Mouse (Mus musculus) intestine, embryonic 15.5 days (tissue): Measurements from ENCODE around the gene Ttc16. TPM values are rescaled to one million over a fixed set of nuclear protein-coding genes. Genes with fewer than 3 reads are reported as not detected.
A peak's percentile ranks its signal among the peaks of the same experiment; 100 is the strongest.

ENCODE experiments used
- ATAC-seq: fragments of 200-750 bp; cut with Nextera tagmentation; 2 replicates; pipeline ENCODE4 v1.8.0; 2017; ENCODE audit warnings: moderate TSS enrichment, moderate library complexity
- H3K27ac ChIP-seq: fragments of 300-500 bp; sonication (generic); 2 replicates; pipeline ENCODE4 v1.5.1; 2015; ENCODE audit warnings: mild to moderate bottlenecking, inconsistent platforms
- H3K27me3 ChIP-seq: fragments of 300-500 bp; sonication (generic); replicated peaks from 2 replicates; pipeline ENCODE4 v1.6.1; 2015; ENCODE audit warnings: inconsistent platforms
- H3K36me3 ChIP-seq: fragments of 300-500 bp; sonication (generic); 2 replicates; pipeline ENCODE4 v1.6.1; 2015; ENCODE audit warnings: inconsistent platforms
- H3K4me1 ChIP-seq: fragments of 300-500 bp; sonication (generic); replicated peaks from 2 replicates; pipeline ENCODE4 v1.6.1; 2015; ENCODE audit warnings: inconsistent platforms
- H3K4me2 ChIP-seq: fragments of 300-500 bp; sonication (generic); replicated peaks from 2 replicates; pipeline ENCODE4 v1.6.1; 2015; ENCODE audit warnings: mild to moderate bottlenecking, inconsistent platforms
- H3K4me3 ChIP-seq: fragments of 300-500 bp; sonication (generic); replicated peaks from 2 replicates; pipeline ENCODE4 v1.5.1; 2015; ENCODE audit warnings: inconsistent platforms
- H3K9ac ChIP-seq: fragments of 300-500 bp; sonication (generic); 2 replicates; pipeline ENCODE4 v1.6.1; 2015; ENCODE audit warnings: inconsistent platforms
- H3K9me3 ChIP-seq: fragments of 300-500 bp; sonication (generic); 2 replicates; pipeline ENCODE4 v1.6.1; 2016; ENCODE audit warnings: inconsistent platforms
- WGBS: fragments of 180-500 bp; shearing (Covaris S2); methylation state at CpG from one replicate; pipeline ENCODE4 v1.1.7; 2015; 5-methylcytosine and 5-hydroxymethylcytosine counted together
- microRNA counts: library from miRNA; unstranded; fragments of <30 nt; microRNA quantifications from one replicate; lab custom pipeline; 2016
- polyA plus RNA-seq: library from polyadenylated mRNA; unstranded; fragments of >200 nt; fragmentation: Nextera tagmentation; extraction: Ambion mirVana; gene quantifications from 2 replicates; pipeline ENCODE4 v1.2.1, GENCODE M21; 2015

Gene Ttc16
- polyA plus RNA-seq, 1 experiment from 2014 or later = 0.29 TPM

DNA sequence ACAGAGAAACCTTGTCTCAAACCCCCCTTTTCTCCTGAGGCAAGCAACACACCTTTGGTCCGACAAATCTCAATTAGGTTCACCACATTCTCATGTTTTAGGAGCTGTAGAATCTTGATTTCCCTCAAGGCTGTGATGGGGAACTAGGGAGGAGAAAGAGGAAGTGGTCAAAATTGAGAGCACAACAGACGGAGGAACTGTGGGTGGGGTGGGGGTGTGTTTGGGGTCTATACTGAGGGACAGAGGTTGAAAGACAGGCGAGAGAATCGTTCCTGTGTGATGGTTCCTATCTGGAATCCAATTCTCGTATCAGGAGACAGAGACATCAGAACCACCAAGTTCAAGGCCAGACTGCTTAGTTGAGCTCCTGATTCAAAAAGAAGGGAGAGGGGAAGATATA, 65.0 kb downstream of the Ttc16 start:
- Histone ChIP-seq H3K9me3 (no peaks in the 10 kb centered on the region), H3K27me3 (no peaks in the 10 kb centered on the region), H3K4me2 (no peak overlapping the region), H3K4me3 (no peak overlapping the region), H3K4me1 (peaks cover 29% of the 10 kb centered on the region), H3K27ac (no peak overlapping the region), H3K9ac (no peak overlapping the region), H3K36me3 (peaks cover 31% of the 10 kb centered on the region)
- WGBS = 79% methylated on average over 5 of the region's 5 CpGs
- ATAC-seq = no peak

DNA sequence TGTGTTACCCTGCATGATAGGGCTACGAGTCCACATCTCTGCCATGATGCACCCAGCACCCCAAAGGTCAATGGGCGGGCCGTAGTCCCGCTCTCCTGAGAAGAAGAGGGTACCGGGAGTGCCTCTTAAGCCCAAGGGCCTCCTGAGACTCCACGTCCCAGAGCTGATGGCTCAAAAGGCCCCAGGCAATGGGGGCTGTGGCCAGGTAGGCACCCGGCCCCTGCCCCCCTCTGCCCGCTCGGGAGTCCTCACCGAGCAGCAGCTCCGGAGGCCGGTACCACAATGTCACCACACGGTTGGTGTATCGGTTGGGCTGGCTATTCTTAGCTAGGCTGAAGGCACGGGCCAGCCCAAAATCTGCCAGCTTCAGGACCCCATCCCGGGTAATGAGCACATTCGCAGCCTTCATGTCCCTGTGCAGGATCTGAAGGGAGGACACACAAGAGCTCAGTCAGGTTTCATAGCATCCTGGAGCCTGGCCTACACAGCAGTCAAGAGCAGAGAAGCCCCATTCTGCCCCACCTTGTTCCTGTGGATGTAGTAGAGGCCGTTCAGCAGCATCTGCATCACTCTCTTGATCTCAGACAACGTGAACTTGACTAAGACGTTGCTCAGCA, 65.8 kb downstream of the Ttc16 start:
- Histone ChIP-seq H3K27me3 (no peaks in the 10 kb centered on the region), H3K9me3 (no peaks in the 10 kb centered on the region), H3K4me2 (no peak overlapping the region), H3K4me1 (peaks cover 23% of the 10 kb centered on the region), H3K36me3 (peaks cover 36% of the 10 kb centered on the region), H3K27ac (no peak overlapping the region), H3K4me3 (no peak overlapping the region), H3K9ac (no peak overlapping the region)
- no peak for ATAC-seq
- 92% methylated on average over 20 of the region's 20 CpGs for WGBS

DNA sequence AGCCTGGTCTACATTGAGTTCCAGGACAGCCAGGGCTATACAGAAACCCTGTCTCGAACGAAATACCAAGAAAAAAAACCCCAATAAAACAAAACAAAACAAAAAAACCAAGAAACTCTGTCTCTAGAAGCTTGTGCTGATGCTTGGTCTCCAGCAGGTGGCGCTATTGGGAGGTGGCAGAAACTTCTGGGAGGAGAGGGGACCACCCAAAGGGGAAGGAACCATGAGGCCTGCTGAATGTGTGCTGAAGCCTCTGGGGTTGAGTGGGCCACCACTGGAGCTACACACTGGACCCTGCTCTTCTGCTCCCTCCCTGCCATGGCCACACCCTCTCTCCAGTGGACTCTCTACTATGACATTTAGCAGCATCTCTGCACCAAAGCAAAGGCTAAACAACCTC, 66.8 kb downstream of the Ttc16 start:
- Histone ChIP-seq H3K4me3 (no peak overlapping the region), H3K27me3 (no peaks in the 10 kb centered on the region), H3K36me3 (peaks cover 42% of the 10 kb centered on the region), H3K9ac (no peak overlapping the region), H3K9me3 (no peaks in the 10 kb centered on the region), H3K4me1 (peaks cover 18% of the 10 kb centered on the region), H3K27ac (no peak overlapping the region), H3K4me2 (no peak overlapping the region)
- no peak for ATAC-seq
- whole genome bisulfite sequencing = 42% methylated on average over 3 of the region's 3 CpGs

MicroRNA genes within 50 kb of the gene (microRNA counts, 519-probe panel; counts per million panel counts)
- 1,624 counts per million, percentile 35 among the panel's probes with 10 or more counts for microRNA mmu-miR-2861 (lab: Ali Mortazavi, UCI)

Other genes with a start within 250 kb of the Ttc16 start
- 9.7 and 9.8 TPM in 2 replicates for gene Fam102a, start 240.3 kb downstream of the Ttc16 start, polyA plus RNA-seq
- gene Dpm2, start 204.8 kb downstream of the Ttc16 start, polyA plus RNA-seq = 115 and 121 TPM in 2 replicates
- 0.56 and 0.69 TPM in 2 replicates for gene Pip5kl1, start 200.8 kb downstream of the Ttc16 start, polyA plus RNA-seq
- not detected in 2 replicates for gene 9430097D07Rik, start 199.9 kb downstream of the Ttc16 start, polyA plus RNA-seq
- 16.4 and 18.8 TPM in 2 replicates for gene St6galnac4, start 188.5 kb downstream of the Ttc16 start, polyA plus RNA-seq
- gene St6galnac6, start 175.9 kb downstream of the Ttc16 start, polyA plus RNA-seq = 14.0 and 15.7 TPM in 2 replicates
- 19.2 and 19.6 TPM in 2 replicates for gene Ak1, start 153.9 kb downstream of the Ttc16 start, polyA plus RNA-seq
- 62.6 and 63.2 TPM in 2 replicates for gene Eng, start 129.0 kb downstream of the Ttc16 start, polyA plus RNA-seq
- 30.1 and 35.5 TPM in 2 replicates for gene Fpgs, start 71.5 kb downstream of the Ttc16 start, polyA plus RNA-seq
- gene Cdk9, start 62.6 kb downstream of the Ttc16 start, polyA plus RNA-seq = 95.7 and 99.6 TPM in 2 replicates
- 27.8 and 28.6 TPM in 2 replicates for gene Sh2d3c, start 54.6 kb downstream of the Ttc16 start, polyA plus RNA-seq
- 0.13 and 0.34 TPM in 2 replicates for gene 6330409D20Rik, start 34.6 kb downstream of the Ttc16 start, polyA plus RNA-seq
- gene Tor2a, start 18.4 kb downstream of the Ttc16 start, polyA plus RNA-seq = 61.4 and 64.2 TPM in 2 replicates
- gene Ptrh1, start 153 bp upstream of the Ttc16 start, polyA plus RNA-seq = 5.5 and 6.4 TPM in 2 replicates
- 0.26 and 0.61 TPM in 2 replicates for gene Cfap157, start 8.8 kb upstream of the Ttc16 start, polyA plus RNA-seq
- 21.2 and 22.1 TPM in 2 replicates for gene Stxbp1, start 71.6 kb upstream of the Ttc16 start, polyA plus RNA-seq
- gene Fam129b, start 100.5 kb upstream of the Ttc16 start, polyA plus RNA-seq = 40.4 and 42.2 TPM in 2 replicates
- gene Rpl12, start 185.9 kb upstream of the Ttc16 start, polyA plus RNA-seq = 185 and 190 TPM in 2 replicates
- 7.2 and 7.7 TPM in 2 replicates for gene Lrsam1, start 186.0 kb upstream of the Ttc16 start, polyA plus RNA-seq
- gene Slc2a8, start 206.4 kb upstream of the Ttc16 start, polyA plus RNA-seq = 16.8 and 19.3 TPM in 2 replicates